Mouse (Mus musculus) thymus, adult 2 months (tissue): Measurements from ENCODE around the gene Acsm5.

Experiments
- CTCF ChIP-seq: fragments of 200-500 bp; IDR thresholded peaks from 2 replicates; pipeline ENCODE4 v1.5.1; 2012; ENCODE audit warnings: mild to moderate bottlenecking, control low read depth, low read length, moderate library complexity, borderline replicate concordance; ENCODE audit not compliant: control insufficient read depth, poor library complexity, insufficient read depth; ENCODE audit errors: extremely low read depth
- POLR2A ChIP-seq: fragments of 200-500 bp; IDR thresholded peaks from 2 replicates; pipeline ENCODE4 v1.6.1; 2012; ENCODE audit warnings: mild to moderate bottlenecking, low read length, control low read depth, moderate library complexity; ENCODE audit not compliant: control insufficient read depth, poor library complexity, insufficient read depth; ENCODE audit errors: extremely low read depth

DNA sequence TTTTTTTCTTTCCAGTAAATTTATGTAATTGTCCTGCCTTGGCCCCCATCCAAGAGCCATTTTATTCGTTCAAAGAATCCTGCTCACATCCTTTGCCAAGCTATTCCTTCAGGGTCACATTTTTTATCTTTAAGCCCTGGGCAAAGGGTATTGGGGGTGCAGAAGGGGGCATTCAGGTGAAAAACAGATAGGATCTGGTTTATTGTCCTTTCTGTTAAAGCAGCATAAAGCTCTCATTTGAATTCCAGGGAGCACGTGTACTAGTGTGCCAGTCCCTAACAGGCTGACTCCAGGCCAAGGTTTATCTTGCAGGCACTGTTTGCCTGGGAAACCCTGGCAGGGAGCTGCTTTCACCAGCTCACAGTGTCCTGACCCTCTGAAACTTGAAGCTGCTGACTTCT, 6.6 kb downstream of the Acsm5 start:
- TF ChIP-seq CTCF (no peak), POLR2A (no peak)
